Comparison of ENCODE assay signal across 10 mouse cellular contexts in genomic region chr11:93097941-93098828, GRCm38 (mm10). TPM values are rescaled to one million over a fixed set of nuclear protein-coding genes. Genes with fewer than 3 reads are reported as not detected.
DNase-seq lines count a peak whose midpoint lies in the region; ATAC-seq and TF ChIP-seq lines count a peak whose summit lies in the region.
"Had no signal": no experiment of that assay in that cellular context is flagged by ENCODE, and none has a peak within 500 bp of the region (broad histone marks: within the 10 kb centered on the region; RNA-seq: fewer than 3 reads in every experiment).

Car10 (plus strand) TSS chr11:93098028.

- peaks cover 44% of the 10 kb centered on the region for H3K27me3 ChIP-seq in heart, postnatal 0 days (ENCODE audit: control insufficient read depth, insufficient read depth, low read length)
- H3K27me3 ChIP-seq in thymus, adult 2 months (ENCODE audit: control insufficient read depth, insufficient read depth, low read length), result peaks cover 8% of the 10 kb centered on the region
- H3K27me3 ChIP-seq: CH12.LX had no signal

- no peak within 1 kb of the TSS for H3K27ac ChIP-seq in heart, postnatal 0 days (ENCODE audit: low read depth)
- no peak within 1 kb of the TSS for H3K27ac ChIP-seq in thymus, adult 2 months (ENCODE audit: control insufficient read depth, insufficient read depth, low read length)

- TF ChIP-seq CTCF in heart, postnatal 0 days (IDR thresholded peaks at IDR 0.05; ENCODE audit: low read depth), result no peak
- TF ChIP-seq CTCF in thymus, adult 2 months (IDR thresholded peaks at IDR 0.05; ENCODE audit: borderline replicate concordance, control insufficient read depth, extremely low read depth, insufficient read depth, low read length, poor library complexity), result no peak

- H3K4me3 ChIP-seq in heart, postnatal 0 days (ENCODE audit: low read depth, low read length), result peak within 1 kb of the TSS; percentile 38
- H3K4me3 ChIP-seq in thymus, adult 2 months (ENCODE audit: control insufficient read depth, insufficient read depth, low read length), result no peak within 1 kb of the TSS

- no peaks in the 10 kb centered on the region for H3K36me3 ChIP-seq in heart, postnatal 0 days (replicated peaks; ENCODE audit: control insufficient read depth, insufficient read depth, low read length)
- H3K36me3 ChIP-seq in thymus, adult 2 months (ENCODE audit: control insufficient read depth, insufficient read depth, low read length), result no peaks in the 10 kb centered on the region

- no peak within 1 kb of the TSS for H3K9ac ChIP-seq in heart, postnatal 0 days (replicated peaks; ENCODE audit: low read depth, low read length)

- no peak for TF ChIP-seq EP300 in heart, postnatal 0 days (IDR thresholded peaks at IDR 0.05; ENCODE audit: low read depth)

- H3K4me2 ChIP-seq in heart, postnatal 0 days (ENCODE audit: low read depth, low read length), result peak within 1 kb of the TSS; percentile 49

- ATAC-seq in heart, postnatal 0 days (ENCODE audit: insufficient read depth, low read depth), result no peak

- no peaks in the 10 kb centered on the region for H3K4me1 ChIP-seq in heart, postnatal 0 days (ENCODE audit: control insufficient read depth, insufficient read depth)
- H3K4me1 ChIP-seq in thymus, adult 2 months (replicated peaks; ENCODE audit: control insufficient read depth, insufficient read depth, low read length), result no peaks in the 10 kb centered on the region

- intact Hi-C loops in left cerebral cortex, postnatal 36 days (cut with DNase I), result loop anchor here (5.0 kb wide), 1 partner anchor 1811 kb away; no protein-coding TSS in a partner anchor

- TF ChIP-seq POLR2A in thymus, adult 2 months (IDR thresholded peaks at IDR 0.05; ENCODE audit: control insufficient read depth, extremely low read depth, insufficient read depth, low read length, poor library complexity), result no peak

- no peaks in the 10 kb centered on the region for H3K9me3 ChIP-seq in heart, postnatal 0 days (replicated peaks; ENCODE audit: control insufficient read depth, low read length)

- DNase-seq in heart, postnatal 0 days (ENCODE audit: low spot score), result no peak
- no peak for DNase-seq in heart, adult 8-10 months (ENCODE audit: low spot score)
- DNase-seq in cerebellum, adult 8-10 months, result peak; percentile 73
- DNase-seq in frontal cortex, adult 2 months (ENCODE audit: extremely low spot score in 1 of 2, low spot score in 1 of 2), result peak in 1 of 2 experiments; percentile 57
- DNase-seq in left cerebral cortex, postnatal 36 days (ENCODE audit: low spot score in 2 of 2), result peak; percentile 60 to 71
- DNase-seq in right cerebral cortex, adult 2 months (ENCODE audit: low spot score in 2 of 2), result peak; percentile 53 to 60
- DNase-seq in thymus, postnatal 10 days (ENCODE audit: low spot score in 2 of 2), result no peak
- DNase-seq in thymus, adult 2 months, result no peak

- WGBS in heart, postnatal 0 days, result under 1% methylated on average over 46 of the region's 48 CpGs
- 5% methylated on average over 47 of the region's 48 CpGs for WGBS in thymus, adult 2 months

RNA-seq across cellular contexts. Expression of gene Car10, which starts in this region (rescaled TPM):
- not detected in 2 replicates for total RNA-seq in heart, postnatal 0 days (2014; rRNA removed; ENCODE audit: low replicate concordance)
- not detected in 2 replicates for polyA plus RNA-seq in heart, postnatal 0 days (2015; fragmentation: Nextera tagmentation; extraction: Ambion mirVana)
- total RNA-seq in heart, adult 8-10 months (2022), result not detected
- 62.4 and 70.6 TPM in 2 replicates for polyA plus RNA-seq in frontal cortex, adult 2 months (2012; rRNA removed)
- total RNA-seq in left cerebral cortex, postnatal 36 days (2021), result 100 to 1,000 TPM; 134 to 140 TPM
- polyA plus RNA-seq in thymus, adult 2 months (2012; rRNA removed), result 0.03 TPM in 1 of 2 replicates, not detected in the other
- total RNA-seq: CH12.LX had no signal
- polyA plus RNA-seq: testis, adult 2 months had no signal

Comparison
In these comparisons a context has a peak if more than half of its experiments do, and no peak if none do; other contexts are left out.
1. RNA of gene Car10 (total RNA-seq): 134 to 140 TPM in left cerebral cortex, postnatal 36 days; not detected in heart, adult 8-10 months and not detected in heart, postnatal 0 days; every median in the first group is over 100 times any median in the second.
2. RNA of gene Car10 (polyA plus RNA-seq): 62.4 to 70.6 TPM in frontal cortex, adult 2 months; 0.03 TPM in thymus, adult 2 months and not detected in heart, postnatal 0 days; every median in the first group is over 10 times any median in the second.
3. DNase-seq: peak in cerebellum, adult 8-10 months (single experiment), left cerebral cortex, postnatal 36 days (2 of 2) and right cerebral cortex, adult 2 months (2 of 2); none in heart, postnatal 0 days (single experiment), heart, adult 8-10 months (single experiment), thymus, postnatal 10 days (0 of 2) and thymus, adult 2 months (single experiment).